Mouse (Mus musculus) lung, postnatal 0 days (tissue): ENCODE data around the gene Spata48. TPM values are rescaled to one million over a fixed set of nuclear protein-coding genes. Genes with fewer than 3 reads are reported as not detected.

ENCODE experiments used
- ATAC-seq: fragments of 200-750 bp; cut with Nextera tagmentation; 2 replicates; pipeline ENCODE4 v1.8.0; 2017; ENCODE audit warnings: moderate library complexity
- DNase-seq: peaks from one replicate; pipeline ENCODE4 v3.0.0-alpha.2; 2016; ENCODE audit warnings: low spot score
- H3K27ac ChIP-seq: fragments of 300-500 bp; sonication (generic); 2 replicates; pipeline ENCODE4 v1.5.1; 2014; ENCODE audit warnings: antibody characterized with exemption, mild to moderate bottlenecking, low read length, mixed read lengths
- H3K27me3 ChIP-seq: fragments of 300-500 bp; sonication (generic); replicated peaks from 2 replicates; pipeline ENCODE4 v1.6.1; 2014; ENCODE audit warnings: low read length, mixed read lengths; ENCODE audit not compliant: insufficient read depth
- H3K36me3 ChIP-seq: fragments of 300-500 bp; sonication (generic); 2 replicates; pipeline ENCODE4 v1.6.1; 2014; ENCODE audit warnings: low read length, mixed read lengths; ENCODE audit not compliant: insufficient read depth
- H3K4me1 ChIP-seq: fragments of 300-500 bp; sonication (generic); 2 replicates; pipeline ENCODE4 v1.6.1; 2014; ENCODE audit warnings: antibody characterized with exemption, low read depth, low read length, mixed read lengths; ENCODE audit not compliant: insufficient read depth
- H3K4me2 ChIP-seq: fragments of 300-500 bp; sonication (generic); replicated peaks from 2 replicates; pipeline ENCODE4 v1.6.1; 2014; ENCODE audit warnings: low read depth, mild to moderate bottlenecking, low read length, moderate library complexity, mixed read lengths
- H3K4me3 ChIP-seq: fragments of 300-500 bp; sonication (generic); 2 replicates; pipeline ENCODE4 v1.5.1; 2014; ENCODE audit warnings: low read depth, low read length
- H3K9ac ChIP-seq: fragments of 300-500 bp; sonication (generic); replicated peaks from 2 replicates; pipeline ENCODE4 v1.6.1; 2014; ENCODE audit warnings: low read depth, mild to moderate bottlenecking
- H3K9me3 ChIP-seq: fragments of 300-500 bp; sonication (generic); 2 replicates; pipeline ENCODE4 v1.6.1; 2016; ENCODE audit warnings: low read length, mixed read lengths
- CTCF ChIP-seq: IDR thresholded peaks from 2 replicates; pipeline ENCODE4 v1.5.1; 2016; ENCODE audit warnings: antibody characterized with exemption, mild to moderate bottlenecking
- EP300 ChIP-seq: IDR thresholded peaks from 2 replicates; pipeline ENCODE4 v1.6.1; 2016; ENCODE audit warnings: antibody characterized with exemption, mild to moderate bottlenecking, control low read depth
- whole genome bisulfite sequencing: fragments of 180-500 bp; shearing (Covaris S2); extraction: QIAGEN DNeasy Blood & Tissue Kit; methylation state at CpG from one replicate; pipeline ENCODE4 v1.1.7; 2014; 5-methylcytosine and 5-hydroxymethylcytosine counted together
- polyA plus RNA-seq: library from polyadenylated mRNA; unstranded; fragments of >200 nt; fragmentation: Nextera tagmentation; extraction: Ambion mirVana; gene quantifications from 2 replicates; pipeline ENCODE4 v1.2.1, GENCODE M21; 2015

Spata48 gene
- polyA plus RNA-seq, 1 experiment from 2014 or later = 1.6 TPM

DNA sequence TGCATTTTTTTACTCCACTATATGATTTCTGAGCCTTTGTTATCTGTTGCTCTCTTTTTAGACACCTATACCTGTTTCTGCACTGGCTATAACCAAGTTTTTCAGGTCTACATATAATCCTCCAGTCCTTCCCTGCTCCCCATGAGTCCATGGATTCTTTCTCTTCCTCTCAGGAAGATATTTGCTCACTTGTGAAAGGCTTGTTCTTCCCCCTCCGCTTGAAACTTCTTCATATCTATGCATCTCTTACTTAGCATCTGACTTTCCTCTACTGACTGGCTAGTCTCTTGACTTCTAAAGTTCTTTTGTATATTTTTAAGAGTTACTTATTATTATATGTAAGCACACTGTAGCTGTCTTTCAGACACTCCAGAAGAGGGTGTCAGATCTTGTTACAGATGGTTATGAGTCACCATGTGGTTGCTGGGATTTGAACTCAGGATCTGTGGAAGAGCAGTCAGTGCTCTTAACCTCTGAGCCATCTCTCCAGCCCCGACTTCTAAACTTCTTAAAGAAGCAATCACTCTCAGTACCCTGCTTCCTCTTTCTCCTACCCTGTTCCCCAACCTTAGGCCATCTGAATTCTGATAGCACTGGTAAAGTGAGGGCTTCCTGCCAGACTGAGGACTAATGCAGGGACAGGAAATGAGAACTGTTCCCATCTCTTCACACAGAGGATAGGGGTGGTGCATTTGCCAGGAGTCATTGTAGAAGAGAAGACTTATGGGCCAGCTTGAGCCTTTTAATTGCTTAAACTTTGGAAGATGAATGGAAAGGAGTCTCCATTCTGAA lies 51.3 kb downstream of the Spata48 start:
- ATAC-seq = no peak
- H3K4me2 ChIP-seq = no peak overlapping the region
- no peak overlapping the region for H3K9ac ChIP-seq
- no peak for TF ChIP-seq EP300
- no peak for TF ChIP-seq CTCF
- WGBS = 44% methylated on average over 2 of the region's 2 CpGs
- H3K27me3 ChIP-seq = no peaks in the 10 kb centered on the region
- no peaks in the 10 kb centered on the region for H3K36me3 ChIP-seq
- DNase-seq = no peak
- H3K4me1 ChIP-seq = no peaks in the 10 kb centered on the region
- H3K27ac ChIP-seq = no peak overlapping the region
- H3K9me3 ChIP-seq = no peaks in the 10 kb centered on the region
- H3K4me3 ChIP-seq = no peak overlapping the region

DNA sequence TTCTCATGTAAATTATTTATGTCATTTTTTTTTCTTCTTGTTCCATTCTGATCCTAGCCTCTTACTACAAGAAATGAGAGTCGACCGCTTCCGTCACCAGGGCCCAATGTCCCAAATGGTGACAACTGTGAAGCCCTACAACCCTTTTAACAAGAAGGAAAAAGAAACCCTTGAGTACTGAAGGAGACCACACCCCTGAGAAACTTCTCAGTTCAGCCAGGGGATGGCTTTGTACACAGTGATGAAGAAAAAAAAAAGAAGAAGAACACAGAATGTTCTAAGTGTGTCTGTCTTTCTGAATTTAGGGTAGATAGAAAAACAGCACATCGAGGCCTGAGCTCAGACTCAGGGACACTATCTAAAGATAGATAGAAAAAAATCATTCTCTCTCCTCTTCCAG lies 53.0 kb downstream of the Spata48 start:
- H3K27me3 ChIP-seq = no peaks in the 10 kb centered on the region
- no peak for ATAC-seq
- no peak overlapping the region for H3K4me2 ChIP-seq
- no peaks in the 10 kb centered on the region for H3K9me3 ChIP-seq
- TF ChIP-seq CTCF (no peak), EP300 (no peak)
- no peak overlapping the region for H3K9ac ChIP-seq
- no peak overlapping the region for H3K27ac ChIP-seq
- no peak overlapping the region for H3K4me3 ChIP-seq
- H3K4me1 ChIP-seq = no peaks in the 10 kb centered on the region
- WGBS = 83% methylated on average over 4 of the region's 4 CpGs
- DNase-seq = no peak
- H3K36me3 ChIP-seq = no peaks in the 10 kb centered on the region

DNA sequence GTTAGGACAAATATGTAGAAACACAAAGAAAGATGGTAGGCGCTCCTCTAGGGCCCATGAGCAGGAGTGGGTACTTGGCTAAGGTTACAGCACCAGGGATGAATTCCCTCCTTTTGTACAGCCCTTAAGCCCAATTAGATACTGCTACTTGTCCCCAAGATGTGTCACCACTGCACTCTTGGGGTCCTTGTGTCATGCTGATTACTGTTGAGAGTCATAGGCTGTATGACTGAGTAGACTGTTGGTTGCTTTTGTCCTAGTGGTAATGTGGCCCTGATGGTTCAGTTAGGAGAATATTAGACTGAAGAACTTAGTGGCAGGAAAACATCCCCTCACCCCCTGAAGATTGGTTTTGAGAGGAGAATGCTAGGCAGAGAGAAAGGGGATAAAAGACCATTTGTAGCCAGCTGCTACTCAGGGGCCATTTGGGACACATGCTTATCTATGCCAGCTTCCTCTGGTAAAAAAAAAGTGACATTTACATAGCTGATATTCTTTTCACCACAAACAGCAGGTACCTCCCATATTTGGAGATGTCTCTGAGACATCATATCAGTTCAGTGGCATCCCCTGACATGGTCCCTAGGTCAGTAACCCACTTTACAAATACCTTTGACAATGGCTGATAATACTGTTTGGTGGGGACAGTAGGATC lies 56.0 kb downstream of the Spata48 start:
- TF ChIP-seq EP300 = no peak
- TF ChIP-seq CTCF = no peak
- 75% methylated on average over 1 of the region's 1 CpGs for WGBS
- Histone ChIP-seq H3K27ac (no peak overlapping the region), H3K9ac (no peak overlapping the region), H3K4me1 (no peaks in the 10 kb centered on the region), H3K4me3 (no peak overlapping the region), H3K4me2 (no peak overlapping the region), H3K9me3 (no peaks in the 10 kb centered on the region), H3K36me3 (no peaks in the 10 kb centered on the region), H3K27me3 (no peaks in the 10 kb centered on the region)
- no peak for ATAC-seq
- no peak for DNase-seq

DNA sequence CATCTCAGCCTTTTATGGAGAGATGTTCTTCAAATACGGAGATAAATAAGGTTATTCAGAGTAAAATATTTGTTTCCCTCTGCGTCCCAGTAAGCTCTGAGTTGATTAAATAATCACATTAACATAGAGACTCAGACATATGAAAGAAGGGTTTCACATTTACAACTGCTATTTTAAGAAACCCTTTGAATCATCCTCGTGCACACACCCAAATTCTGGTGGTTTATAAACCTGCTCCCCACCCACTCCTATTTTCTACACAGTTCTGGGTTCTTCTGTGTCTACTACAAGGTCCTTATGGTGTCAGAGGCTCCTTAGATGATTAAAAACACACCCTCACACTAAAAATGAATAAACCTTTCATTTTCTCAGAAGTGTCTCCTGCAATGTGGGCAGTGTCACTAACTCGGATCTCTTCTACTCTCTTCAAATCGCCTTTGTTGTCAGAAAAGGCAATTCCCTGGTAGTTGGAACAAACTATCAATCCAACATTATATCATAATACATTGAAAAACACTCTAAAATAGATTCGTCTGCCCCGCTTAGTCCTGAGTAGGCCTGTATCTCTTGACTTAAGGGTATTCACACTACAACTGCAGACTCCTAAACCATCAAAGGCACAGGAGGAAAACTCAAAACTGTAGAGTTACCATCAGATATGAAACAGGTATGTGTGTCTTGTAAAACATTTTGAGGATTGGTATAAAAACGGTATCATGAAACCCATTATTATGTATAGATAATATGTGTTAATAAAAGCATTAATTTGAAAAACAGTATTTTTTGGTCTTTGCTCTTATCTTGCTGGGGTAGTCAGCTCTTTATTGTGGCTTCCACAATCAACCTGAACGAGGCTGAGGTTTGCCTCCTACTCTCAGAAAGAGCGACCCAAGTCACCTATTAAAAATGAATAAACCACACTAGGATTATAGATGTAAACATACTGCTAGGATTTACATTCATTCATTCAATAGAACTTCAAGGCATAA lies 57.7 kb downstream of the Spata48 start:
- no peak for DNase-seq
- no peak for TF ChIP-seq CTCF
- TF ChIP-seq EP300 = no peak
- Histone ChIP-seq H3K36me3 (no peaks in the 10 kb centered on the region), H3K27me3 (no peaks in the 10 kb centered on the region), H3K4me1 (no peaks in the 10 kb centered on the region), H3K4me3 (no peak overlapping the region), H3K9me3 (no peaks in the 10 kb centered on the region), H3K27ac (no peak overlapping the region), H3K4me2 (no peak overlapping the region), H3K9ac (no peak overlapping the region)
- ATAC-seq = no peak
- 78% methylated on average over 10 of the region's 10 CpGs for WGBS

DNA sequence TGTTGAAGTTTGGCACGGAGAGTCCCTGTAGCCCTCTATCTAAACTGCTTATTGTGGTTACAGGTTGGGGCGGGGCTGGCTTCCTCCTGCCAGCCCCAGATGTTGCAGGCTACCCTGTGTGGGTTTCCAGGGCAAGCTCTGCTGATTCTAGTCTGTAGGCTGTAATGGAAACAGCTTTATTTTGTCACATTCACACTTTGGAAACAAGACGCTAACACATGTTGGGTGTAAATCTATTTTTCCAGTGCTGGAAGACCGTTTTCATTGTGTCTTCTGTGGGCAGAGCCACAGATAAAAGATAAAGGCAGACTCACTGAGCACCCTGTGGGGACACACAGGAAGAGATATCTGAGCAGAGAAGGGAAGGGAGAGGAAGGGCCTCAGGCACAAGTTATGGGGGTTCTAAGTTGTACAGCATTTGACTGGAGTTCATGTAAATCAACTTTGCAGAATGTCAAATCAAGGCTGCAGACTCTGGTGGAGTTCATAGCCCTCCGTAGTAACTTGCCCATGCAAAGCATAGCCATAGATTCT lies 60.1 kb downstream of the Spata48 start:
- H3K9me3 ChIP-seq = no peaks in the 10 kb centered on the region
- H3K9ac ChIP-seq = no peak overlapping the region
- no peaks in the 10 kb centered on the region for H3K27me3 ChIP-seq
- WGBS = 57% methylated on average over 5 of the region's 5 CpGs
- TF ChIP-seq CTCF (no peak), EP300 (no peak)
- H3K4me1 ChIP-seq = no peaks in the 10 kb centered on the region
- ATAC-seq (no peak), DNase-seq (no peak)
- H3K27ac ChIP-seq = no peak overlapping the region
- H3K4me3 ChIP-seq = no peak overlapping the region
- H3K4me2 ChIP-seq = no peak overlapping the region
- no peaks in the 10 kb centered on the region for H3K36me3 ChIP-seq

DNA sequence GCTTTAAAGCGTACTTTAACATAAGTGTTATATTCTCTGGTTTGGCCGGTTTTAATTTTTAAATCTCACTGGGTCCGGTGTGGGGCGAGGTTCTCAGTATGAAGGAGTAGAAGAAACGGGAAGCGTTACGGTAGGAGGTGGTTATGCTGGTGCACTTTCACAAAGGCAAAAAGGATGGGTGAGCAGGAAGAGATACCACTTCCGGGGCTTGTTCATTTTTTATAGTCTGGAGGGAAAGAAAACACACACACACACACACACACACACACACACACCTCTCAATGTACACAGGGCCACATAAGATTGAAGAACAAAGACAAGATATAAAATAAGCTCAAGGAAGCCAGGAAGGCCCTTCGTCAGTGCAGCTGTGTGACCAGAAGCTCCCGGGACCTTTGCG lies 66.9 kb downstream of the Spata48 start:
- Histone ChIP-seq H3K4me3 (no peak overlapping the region), H3K27ac (no peak overlapping the region), H3K4me1 (no peaks in the 10 kb centered on the region), H3K9me3 (no peaks in the 10 kb centered on the region), H3K27me3 (no peaks in the 10 kb centered on the region), H3K36me3 (no peaks in the 10 kb centered on the region), H3K9ac (no peak overlapping the region), H3K4me2 (no peak overlapping the region)
- DNase-seq (no peak), ATAC-seq (no peak)
- WGBS = 71% methylated on average over 11 of the region's 11 CpGs
- TF ChIP-seq EP300 = no peak
- TF ChIP-seq CTCF = no peak
